Mouse (Mus musculus) intestine, postnatal 0 days (tissue): Measurements from ENCODE around the gene Ankrd66. TPM values are rescaled to one million over a fixed set of nuclear protein-coding genes. Genes with fewer than 3 reads are reported as not detected.

Experiments
- ATAC-seq: fragments of 200-750 bp; cut with Nextera tagmentation; 2 replicates; pipeline ENCODE4 v1.8.0; 2017; ENCODE audit warnings: mild to moderate bottlenecking, moderate TSS enrichment, moderate library complexity
- H3K27ac ChIP-seq: fragments of 300-500 bp; sonication (generic); 2 replicates; pipeline ENCODE4 v1.5.1; 2014; ENCODE audit warnings: mild to moderate bottlenecking, low read depth, low read length, moderate library complexity
- H3K27me3 ChIP-seq: fragments of 300-500 bp; sonication (generic); replicated peaks from 2 replicates; pipeline ENCODE4 v1.6.1; 2014; ENCODE audit warnings: low read length, mixed read lengths; ENCODE audit not compliant: control insufficient read depth, insufficient read depth
- H3K36me3 ChIP-seq: fragments of 300-500 bp; sonication (generic); 2 replicates; pipeline ENCODE4 v1.6.1; 2014; ENCODE audit warnings: mild to moderate bottlenecking, moderate library complexity; ENCODE audit not compliant: control insufficient read depth, insufficient read depth
- H3K4me1 ChIP-seq: fragments of 300-500 bp; sonication (generic); replicated peaks from 2 replicates; pipeline ENCODE4 v1.6.1; 2014; ENCODE audit warnings: antibody characterized with exemption, low read length, mixed read lengths; ENCODE audit not compliant: control insufficient read depth, insufficient read depth
- H3K4me2 ChIP-seq: fragments of 300-500 bp; sonication (generic); replicated peaks from 2 replicates; pipeline ENCODE4 v1.6.1; 2014; ENCODE audit warnings: low read depth, mild to moderate bottlenecking, moderate library complexity
- H3K4me3 ChIP-seq: fragments of 300-500 bp; sonication (generic); 2 replicates; pipeline ENCODE4 v1.5.1; 2014; ENCODE audit warnings: low read depth, low read length
- H3K9ac ChIP-seq: fragments of 300-500 bp; sonication (generic); 2 replicates; pipeline ENCODE4 v1.6.1; 2014; ENCODE audit warnings: mild to moderate bottlenecking, low read depth, low read length
- H3K9me3 ChIP-seq: fragments of 300-500 bp; sonication (generic); 2 replicates; pipeline ENCODE4 v1.6.1; 2016; ENCODE audit warnings: mixed run types; ENCODE audit not compliant: control insufficient read depth
- CTCF ChIP-seq: sonication (generic); IDR thresholded peaks from 2 replicates; pipeline ENCODE4 v1.5.1; 2016; ENCODE audit warnings: low read depth, mild to moderate bottlenecking, control low read depth, antibody characterized with exemption, moderate library complexity
- WGBS: fragments of 180-500 bp; shearing (Covaris S2); extraction: QIAGEN DNeasy Blood & Tissue Kit; methylation state at CpG from one replicate; pipeline ENCODE4 v1.1.7; 2014; 5-methylcytosine and 5-hydroxymethylcytosine counted together
- polyA plus RNA-seq: library from polyadenylated mRNA; unstranded; fragments of >200 nt; fragmentation: Nextera tagmentation; extraction: Ambion mirVana; gene quantifications from 2 replicates; pipeline ENCODE4 v1.2.1, GENCODE M21; 2015

Gene Ankrd66
- polyA plus RNA-seq, 1 experiment from 2014 or later: 0.83 TPM

GRCm38 (mm10) chr17:43563192-43563987 is 20.0 kb upstream of the Ankrd66 start:
- Histone ChIP-seq H3K36me3 (no peaks in the 10 kb centered on the region), H3K27ac (peak overlapping the region; percentile 76; the same call in 1 of the 2 replicates), H3K9ac (no peak overlapping the region), H3K4me1 (no peaks in the 10 kb centered on the region), H3K27me3 (no peaks in the 10 kb centered on the region), H3K4me3 (no peak overlapping the region), H3K9me3 (no peaks in the 10 kb centered on the region), H3K4me2 (peak overlapping the region; percentile 38; the same call in 1 of the 2 replicates)
- WGBS: 62% methylated on average over 7 of the region's 7 CpGs
- TF ChIP-seq CTCF: no peak
- ATAC-seq: peak; percentile 92

- TF ChIP-seq CTCF: no peak
- Histone ChIP-seq H3K27ac (no peak overlapping the region), H3K9me3 (no peaks in the 10 kb centered on the region), H3K9ac (no peak overlapping the region), H3K4me2 (no peak overlapping the region), H3K27me3 (no peaks in the 10 kb centered on the region), H3K36me3 (no peaks in the 10 kb centered on the region), H3K4me1 (no peaks in the 10 kb centered on the region; the same call in 1 of the 2 replicates), H3K4me3 (no peak overlapping the region)
- ATAC-seq: no peak
- 70% methylated on average over 3 of the region's 3 CpGs for WGBS
Observed at GRCm38 (mm10) chr17:43558678-43559077, 15.2 kb upstream of the Ankrd66 start.

GRCm38 (mm10) chr17:43557541-43558090 is 14.2 kb upstream of the Ankrd66 start:
- H3K9ac ChIP-seq: no peak overlapping the region
- H3K4me1 ChIP-seq: no peaks in the 10 kb centered on the region; the same call in 1 of the 2 replicates
- 49% methylated on average over 6 of the region's 6 CpGs for WGBS
- peak; percentile 25; the same call in 1 of the 2 replicates for ATAC-seq
- H3K36me3 ChIP-seq: no peaks in the 10 kb centered on the region
- H3K4me2 ChIP-seq: no peak overlapping the region
- H3K4me3 ChIP-seq: no peak overlapping the region
- TF ChIP-seq CTCF: no peak
- H3K27ac ChIP-seq: peak overlapping the region; percentile 47
- H3K27me3 ChIP-seq: no peaks in the 10 kb centered on the region
- no peaks in the 10 kb centered on the region for H3K9me3 ChIP-seq

GRCm38 (mm10) chr17:43557104-43557503 is 13.7 kb upstream of the Ankrd66 start:
- no peak overlapping the region for H3K4me2 ChIP-seq
- WGBS: 88% methylated on average over 4 of the region's 4 CpGs
- no peaks in the 10 kb centered on the region for H3K36me3 ChIP-seq
- no peaks in the 10 kb centered on the region; the same call in 1 of the 2 replicates for H3K4me1 ChIP-seq
- no peaks in the 10 kb centered on the region for H3K27me3 ChIP-seq
- H3K9ac ChIP-seq: no peak overlapping the region
- H3K9me3 ChIP-seq: no peaks in the 10 kb centered on the region
- no peak overlapping the region for H3K4me3 ChIP-seq
- H3K27ac ChIP-seq: 0 out of 2 replicates have a peak overlapping the region, but pooled peaks have one; percentile 47
- no peak for TF ChIP-seq CTCF
- ATAC-seq: no peak

GRCm38 (mm10) chr17:43554516-43555403 is 11.3 kb upstream of the Ankrd66 start:
- Histone ChIP-seq H3K36me3 (no peaks in the 10 kb centered on the region), H3K27me3 (no peaks in the 10 kb centered on the region), H3K4me3 (no peak overlapping the region), H3K4me1 (no peaks in the 10 kb centered on the region; the same call in 1 of the 2 replicates), H3K9me3 (no peaks in the 10 kb centered on the region), H3K9ac (no peak overlapping the region), H3K27ac (peak overlapping the region; percentile 29; the same call in 1 of the 2 replicates), H3K4me2 (no peak overlapping the region)
- no peak for TF ChIP-seq CTCF
- WGBS: 24% methylated on average over 12 of the region's 12 CpGs
- peak; percentile 82 for ATAC-seq
